Mouse (Mus musculus) skeletal muscle tissue, adult 2 months (tissue): ENCODE measurements around the gene Zfp346.
"Not testable (repeated sequence)": the region's sequence is repeated elsewhere in the genome, so short reads cannot be mapped to it uniquely, and the experiment has no call there.

Experiments used
- DNase-seq: peaks from one replicate; pipeline ENCODE4 v3.0.0-alpha.2; 2012; ENCODE audit warnings: low read depth, low spot score

Gene Zfp346

DNA sequence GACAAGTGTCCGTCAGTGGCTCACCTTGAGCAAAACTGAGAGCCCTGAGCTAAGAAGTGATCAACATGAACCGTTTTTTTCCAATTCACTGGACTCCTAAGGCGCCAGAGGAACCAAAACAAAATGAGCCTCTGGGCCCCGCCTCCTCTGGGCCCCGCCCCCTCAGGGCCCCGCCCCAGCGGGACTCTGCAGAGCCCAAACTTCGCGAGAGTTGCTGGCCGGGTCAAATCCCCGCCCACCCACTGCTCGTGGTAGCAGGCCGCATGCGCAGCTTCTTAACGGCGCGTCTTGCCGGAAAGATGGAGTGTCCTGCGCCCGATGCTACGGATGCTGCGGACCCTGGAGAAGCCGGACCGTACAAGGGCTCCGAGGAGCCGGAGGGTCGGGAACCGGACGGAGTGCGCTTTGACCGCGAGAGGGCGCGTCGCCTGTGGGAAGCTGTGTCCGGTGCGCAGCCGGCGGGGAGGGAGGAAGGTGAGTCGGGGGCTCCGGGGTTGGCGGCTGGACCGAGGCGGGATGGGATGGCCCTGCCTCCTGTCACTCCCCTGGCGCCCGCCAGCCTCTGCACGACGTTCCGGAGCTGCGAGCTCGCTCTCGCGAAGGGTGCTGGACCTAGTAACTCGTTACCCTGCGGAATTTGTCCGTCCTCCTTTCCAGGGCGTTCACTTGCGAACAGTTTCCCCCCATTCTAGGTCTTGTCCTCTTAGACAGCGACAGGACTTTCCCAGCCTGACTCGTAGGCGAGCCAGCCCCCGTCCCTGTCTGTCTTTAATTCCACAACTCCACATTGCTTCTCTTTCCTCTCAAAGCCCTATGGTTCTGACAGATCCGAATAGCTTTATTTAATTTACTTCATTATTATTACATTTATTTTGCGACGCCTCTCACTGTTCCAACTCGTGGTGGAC lies at the start of gene Zfp346:
Zfp346 (plus strand) TSS at position 267 of the 908 bp plus-strand sequence.
- DNase-seq: peak; percentile 96

DNA sequence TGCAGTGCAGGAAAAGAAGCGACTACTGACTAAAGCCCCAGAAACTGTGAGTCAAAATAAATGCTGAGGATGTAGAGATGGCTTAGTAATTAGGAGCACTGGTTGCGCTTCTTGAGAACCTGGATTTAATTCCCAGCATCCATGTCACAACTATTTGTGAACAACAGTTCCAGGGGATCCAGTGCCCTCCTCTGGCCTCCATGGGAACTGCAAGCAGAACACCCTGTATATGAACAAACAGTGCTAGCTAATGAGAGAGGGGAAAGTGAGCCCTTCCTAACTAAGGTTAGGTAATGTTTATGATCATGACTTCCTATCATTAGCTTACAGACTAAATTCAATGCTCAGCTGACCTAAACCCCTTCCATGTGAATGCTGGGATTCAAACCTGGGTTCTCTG lies 47.1 kb upstream of the Zfp346 start:
- no peak for DNase-seq

DNA sequence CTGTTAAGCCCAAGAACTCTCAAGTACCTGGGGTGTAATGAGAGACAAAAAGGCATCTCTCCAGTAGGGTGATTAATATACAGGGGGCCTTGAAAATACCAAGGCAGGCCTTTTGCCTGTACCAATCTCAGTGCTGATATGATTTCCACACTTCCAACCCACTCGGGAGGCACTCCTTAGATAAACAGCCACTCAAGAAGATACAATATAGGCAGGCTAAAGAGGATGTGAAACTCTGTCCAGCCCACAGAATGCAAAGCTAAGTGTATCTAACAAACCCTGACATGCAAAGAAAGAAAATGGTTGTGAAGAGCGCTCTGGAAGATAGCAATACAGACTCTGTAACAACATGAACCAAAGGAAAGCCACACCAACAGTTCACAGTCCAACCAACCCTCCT lies 41.8 kb upstream of the Zfp346 start:
- DNase-seq: no peak

DNA sequence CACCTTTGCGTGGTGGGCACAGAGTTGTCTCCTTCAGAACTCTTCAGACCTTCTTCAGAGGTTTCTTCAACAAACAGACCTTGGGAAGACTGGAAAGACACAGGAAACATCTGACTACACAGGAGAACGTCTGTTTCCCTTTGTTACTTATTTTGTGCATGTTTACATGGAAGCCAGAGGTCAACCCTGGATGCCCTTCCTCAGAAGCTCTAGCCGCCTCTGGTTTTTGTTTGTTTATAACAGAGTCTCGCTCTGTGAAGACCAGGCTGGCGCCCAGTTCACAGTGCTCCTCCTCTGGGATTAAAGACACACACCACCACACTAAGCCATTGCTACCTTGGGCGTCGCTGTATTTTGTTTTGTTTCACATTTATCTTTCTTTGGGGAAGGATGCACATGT lies 35.4 kb upstream of the Zfp346 start:
- DNase-seq: no peak

DNA sequence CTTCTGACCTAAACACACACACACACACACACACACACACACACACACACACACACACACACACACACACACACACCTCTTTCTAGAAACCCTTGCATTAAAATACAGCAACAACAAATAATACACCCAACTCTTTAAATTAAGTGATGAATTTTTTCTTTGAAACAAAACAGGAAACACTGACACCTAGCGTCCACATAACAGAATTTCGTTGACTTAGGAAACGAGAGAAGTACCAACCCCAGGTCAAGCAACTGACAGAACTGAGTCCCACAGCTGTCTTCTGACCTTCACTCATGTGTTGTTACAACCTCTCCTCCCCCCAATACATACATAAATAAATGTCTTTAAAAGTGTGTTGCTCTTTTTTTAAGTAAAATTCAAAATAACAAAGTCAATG lies 33.8 kb upstream of the Zfp346 start:
- peak; percentile 1 for DNase-seq

DNA sequence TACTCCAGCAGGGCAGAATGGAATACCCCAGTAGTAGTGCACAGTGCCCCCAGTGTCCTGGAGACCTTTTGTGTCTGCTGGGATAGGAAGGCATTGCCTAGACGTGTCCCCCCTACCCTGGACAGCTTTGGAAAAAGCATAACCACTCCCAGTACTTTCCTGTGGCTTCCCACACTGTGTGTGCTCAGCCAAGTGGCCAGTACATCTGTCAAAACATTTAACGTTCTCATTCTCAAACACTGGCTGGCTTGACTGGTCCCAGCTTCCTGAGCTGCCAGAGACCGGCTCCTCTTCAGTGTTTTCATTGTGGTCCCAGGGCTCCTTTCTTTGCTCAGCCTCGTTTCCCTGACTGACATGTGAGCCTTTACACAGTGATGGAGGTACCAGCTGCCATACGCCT lies 29.5 kb upstream of the Zfp346 start:
- DNase-seq: no peak

DNA sequence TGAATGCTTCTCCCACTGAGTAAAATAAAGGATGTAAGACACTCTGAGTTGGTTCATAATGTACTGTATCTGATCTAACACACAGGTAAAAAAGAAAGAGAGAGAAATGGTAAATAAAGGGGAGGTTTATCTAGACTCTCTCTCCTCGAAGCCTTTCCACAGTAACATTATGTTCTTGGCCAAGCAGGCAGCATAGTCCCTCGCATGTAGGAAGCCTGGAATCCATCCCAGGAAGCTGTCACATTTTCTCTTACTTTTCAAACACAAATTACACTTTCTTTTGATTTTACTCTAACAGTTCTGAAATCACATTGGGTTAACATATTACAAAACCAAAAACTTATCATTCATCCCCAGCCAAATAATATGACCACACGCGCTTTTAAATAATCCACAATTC lies 12.5 kb upstream of the Zfp346 start:
- DNase-seq: no peak

DNA sequence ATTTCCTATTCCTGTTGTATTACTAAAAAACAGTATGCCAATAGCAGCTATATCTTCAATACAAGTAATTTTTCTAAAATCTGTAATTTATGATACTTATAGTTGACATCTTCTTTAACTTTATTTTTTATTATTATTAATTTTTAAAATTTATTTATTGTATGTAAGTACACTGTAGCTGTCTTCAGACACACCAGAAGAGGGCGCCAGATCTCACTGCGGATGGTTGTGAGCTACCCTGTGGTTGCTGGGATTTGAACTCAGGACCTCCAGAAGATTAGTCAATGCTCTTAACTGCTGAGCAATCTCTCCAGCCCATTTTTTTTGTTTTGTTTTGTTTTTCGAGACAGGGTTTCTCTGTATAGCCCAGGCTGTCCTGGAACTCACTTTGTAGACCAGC lies 7.3 kb upstream of the Zfp346 start:
- not testable (repeated sequence) for DNase-seq

DNA sequence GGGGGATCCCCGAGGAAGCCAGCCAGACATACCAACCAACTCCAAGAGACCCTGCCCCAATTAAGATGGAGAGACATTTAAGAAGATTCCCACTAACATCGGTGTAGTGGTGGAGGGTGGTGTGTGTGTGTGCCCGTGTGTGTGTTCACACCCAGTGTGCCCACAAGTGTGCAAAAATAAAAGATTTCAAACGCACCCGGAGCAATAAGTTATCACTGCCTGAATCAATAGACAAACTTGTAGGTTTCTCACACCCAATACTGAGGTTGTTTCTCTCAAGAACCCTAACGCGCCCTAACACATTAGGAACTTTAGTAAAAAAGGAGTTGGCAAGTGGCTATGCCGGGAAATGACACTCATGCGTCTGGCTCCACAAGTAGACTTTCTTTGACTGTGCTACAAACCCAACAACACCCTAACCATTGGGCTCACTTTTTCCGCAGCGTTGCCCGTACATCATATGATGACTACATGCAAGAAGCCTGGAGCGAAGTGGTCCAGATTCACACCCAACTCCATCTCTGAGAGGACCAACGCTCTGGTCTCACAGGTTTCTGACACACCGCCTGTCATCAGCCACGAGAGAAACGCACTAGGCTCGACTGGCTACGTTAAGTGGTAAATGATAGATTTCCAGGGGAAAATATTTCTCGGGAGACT lies 5.9 kb upstream of the Zfp346 start:
- DNase-seq: no peak

DNA sequence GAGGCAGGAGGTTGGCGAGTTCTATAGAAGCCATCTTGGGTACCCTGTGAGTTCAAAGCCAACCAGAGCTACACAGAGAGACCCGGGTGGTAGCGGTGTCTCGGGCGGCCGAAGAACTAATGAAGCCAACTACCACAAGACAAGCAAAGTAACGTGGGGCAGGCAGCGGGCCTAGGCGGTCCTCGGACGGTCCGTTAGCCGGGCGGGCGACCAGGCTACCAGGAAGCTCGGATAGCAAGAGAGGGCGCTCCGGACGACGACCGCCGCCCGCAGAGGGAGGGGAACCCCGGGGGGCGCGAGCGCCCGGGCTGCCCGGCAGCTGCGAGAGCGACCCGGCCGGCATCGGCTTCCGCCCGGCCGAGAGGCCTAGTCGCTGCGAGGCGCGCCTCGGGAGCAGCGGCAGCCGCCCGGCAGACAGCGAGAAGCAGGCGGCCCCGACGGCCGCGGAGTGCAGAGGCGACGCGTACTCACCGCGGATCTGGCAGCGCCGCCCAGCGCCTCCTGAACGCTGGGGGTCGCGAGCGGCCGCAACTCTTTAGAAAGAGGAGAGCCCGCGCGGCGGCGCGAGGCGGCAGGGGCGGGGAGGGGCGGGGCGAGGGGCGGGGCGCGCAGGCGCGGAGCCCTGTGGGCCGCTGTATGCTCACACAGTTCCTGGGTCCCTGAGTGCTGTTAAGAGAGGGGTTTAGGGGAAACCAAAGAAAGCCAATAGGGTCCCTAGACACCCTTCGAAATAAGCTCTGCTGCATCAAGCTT lies 5.2 kb upstream of the Zfp346 start, which contains the start of gene Uimc1:
Uimc1 (minus strand) TSS at position 575 of the 753 bp plus-strand sequence.
- peak; percentile 71 for DNase-seq

DNA sequence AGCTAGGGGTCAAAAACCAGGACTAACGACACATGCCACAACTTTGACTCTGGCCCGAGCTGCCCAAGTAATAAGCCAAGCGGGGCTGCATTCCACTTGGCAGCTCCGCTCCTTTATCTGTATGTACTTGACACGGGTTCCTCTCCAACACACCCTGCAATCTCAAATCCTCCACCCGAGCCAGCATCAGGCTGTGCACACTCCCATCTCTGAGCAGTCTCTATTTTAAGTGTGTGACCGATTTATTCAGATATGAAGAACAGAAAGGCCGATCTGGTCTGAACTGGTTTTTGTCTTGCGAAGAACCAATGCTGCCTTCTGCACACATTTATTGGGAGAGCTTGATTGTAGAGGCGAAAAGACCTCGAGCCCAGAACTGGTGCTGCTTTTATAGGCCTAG lies 3.5 kb upstream of the Zfp346 start:
- no peak for DNase-seq

DNA sequence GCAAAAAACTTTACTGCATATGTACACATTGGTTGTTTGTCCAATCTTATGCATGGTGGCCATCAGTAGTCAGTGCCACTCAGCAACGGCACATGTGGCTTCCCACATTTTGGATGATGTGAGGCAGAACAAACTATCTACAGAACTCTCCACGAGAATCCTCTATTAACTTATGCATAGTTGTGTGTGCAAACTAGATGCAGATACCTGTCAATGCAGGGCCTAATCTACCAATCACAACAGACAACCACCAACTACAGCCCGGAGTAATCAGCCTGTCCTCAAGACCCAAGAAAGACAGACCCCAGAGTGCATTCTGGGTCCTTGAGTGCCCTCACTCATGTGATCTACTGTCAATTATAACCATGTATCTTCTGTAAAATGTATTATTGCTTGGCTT lies 2.7 kb upstream of the Zfp346 start:
- no peak for DNase-seq

DNA sequence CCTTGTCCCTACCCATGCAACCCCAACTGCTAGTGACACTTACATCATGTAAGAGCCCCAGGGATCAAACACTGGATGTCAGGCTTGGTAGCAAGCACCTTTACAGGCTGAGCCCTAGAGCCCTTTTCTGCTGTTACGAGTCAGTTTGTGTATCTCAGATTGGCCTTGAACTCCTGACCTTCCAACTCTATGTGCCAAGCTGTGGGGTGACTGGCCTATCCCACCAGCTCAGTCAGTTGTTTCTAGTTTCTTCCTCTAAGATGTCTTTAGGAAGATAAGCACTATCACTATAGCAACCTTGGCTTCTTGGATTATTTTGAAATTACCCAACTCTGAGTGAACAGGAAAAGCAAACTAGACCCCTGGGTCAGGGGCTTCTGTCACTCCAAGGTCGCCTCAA lies 1.8 kb upstream of the Zfp346 start:
- DNase-seq: no peak

DNA sequence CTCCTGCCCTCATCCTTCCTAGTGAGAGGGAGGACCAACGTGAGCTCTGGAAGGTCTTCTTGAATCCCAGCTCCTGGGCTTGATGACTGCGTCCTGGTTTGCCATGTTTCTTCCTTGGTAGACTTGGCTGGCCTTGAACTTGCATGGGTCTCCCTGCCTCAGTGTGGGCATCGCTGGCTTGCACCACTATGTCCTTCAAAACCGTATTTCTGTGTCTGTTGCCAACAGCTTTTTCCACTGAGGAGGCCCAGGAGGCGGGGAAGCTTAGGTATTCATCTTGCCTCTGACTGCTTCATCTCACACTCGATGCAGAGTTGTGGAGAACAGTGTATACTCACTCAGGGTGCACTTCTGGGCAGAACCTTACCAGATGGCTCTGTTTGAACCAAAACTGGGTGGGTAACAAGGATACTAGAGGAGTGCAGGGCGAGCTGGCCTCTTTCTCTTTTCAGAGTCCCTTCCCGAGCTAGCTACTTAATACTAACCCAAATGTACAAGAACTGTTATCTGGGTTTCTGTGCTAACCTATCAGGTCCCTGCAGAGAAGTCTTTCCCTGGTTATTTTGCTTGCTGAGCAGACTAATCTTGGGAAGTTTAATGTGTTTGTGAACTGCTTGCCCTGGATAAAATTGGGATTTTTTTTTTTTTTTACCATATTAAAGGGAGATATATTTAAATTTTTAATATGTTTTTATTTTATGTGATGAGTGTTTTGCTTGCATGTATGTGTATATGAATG lies 1.0 kb downstream of the Zfp346 start:
- no peak for DNase-seq

DNA sequence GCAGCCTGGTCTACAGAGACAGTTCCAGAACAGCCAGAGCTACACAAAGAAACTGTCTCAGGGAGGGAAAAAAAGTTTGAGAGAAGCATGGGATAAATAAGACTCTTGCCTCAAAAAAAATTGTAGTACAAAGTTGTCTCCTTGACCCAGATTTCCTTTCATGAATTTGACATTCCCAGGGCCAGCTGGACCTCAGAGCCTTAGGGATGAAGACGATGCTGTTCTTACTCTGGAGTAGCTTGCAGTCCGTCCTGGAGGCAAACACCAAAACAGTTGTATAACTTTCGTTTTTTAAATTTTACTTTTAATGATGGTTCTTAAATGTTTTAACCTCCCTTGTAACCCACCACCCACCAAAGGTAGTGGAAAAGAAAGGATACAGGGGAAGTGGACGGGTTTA lies 2.0 kb downstream of the Zfp346 start:
- no peak for DNase-seq

DNA sequence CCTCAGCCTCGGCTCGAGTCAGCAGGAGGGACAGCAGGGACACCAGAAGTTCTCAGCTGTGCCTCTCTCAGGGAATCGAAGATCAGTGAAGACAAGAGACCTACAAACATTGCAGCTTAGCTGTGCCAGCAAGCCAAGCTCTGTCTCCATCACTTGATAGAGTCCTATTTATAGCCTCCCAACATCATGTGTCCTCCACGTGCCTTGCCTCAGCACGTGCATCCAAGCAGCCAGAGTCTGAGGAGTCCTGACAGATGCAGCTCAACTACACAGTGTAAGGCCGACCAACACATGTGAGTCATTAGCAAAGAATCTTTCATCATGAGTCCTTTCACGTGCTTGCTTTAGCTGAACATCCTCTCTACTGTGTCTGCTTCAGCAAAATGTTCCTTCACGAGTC lies 2.6 kb downstream of the Zfp346 start:
- DNase-seq: peak; percentile 43

DNA sequence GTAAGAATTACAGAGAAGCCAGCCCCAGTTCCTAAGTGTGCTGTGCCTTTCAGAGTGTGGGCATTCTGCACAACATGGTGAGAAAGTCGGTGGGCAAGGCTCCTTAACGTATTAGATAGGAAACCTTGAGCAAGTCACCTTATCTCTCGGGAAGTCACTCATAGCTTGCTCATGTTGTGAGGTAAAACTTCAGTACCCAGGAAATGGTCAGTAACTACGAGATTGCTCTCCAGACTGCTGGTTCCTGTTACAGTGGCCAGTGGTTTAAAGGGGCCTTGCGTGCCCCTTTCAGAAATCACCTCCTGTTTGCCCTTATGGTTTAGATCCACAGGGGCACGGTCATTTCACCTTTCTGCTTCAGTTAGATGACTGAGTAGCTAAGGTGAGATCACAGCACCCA lies 9.3 kb downstream of the Zfp346 start:
- no peak for DNase-seq

DNA sequence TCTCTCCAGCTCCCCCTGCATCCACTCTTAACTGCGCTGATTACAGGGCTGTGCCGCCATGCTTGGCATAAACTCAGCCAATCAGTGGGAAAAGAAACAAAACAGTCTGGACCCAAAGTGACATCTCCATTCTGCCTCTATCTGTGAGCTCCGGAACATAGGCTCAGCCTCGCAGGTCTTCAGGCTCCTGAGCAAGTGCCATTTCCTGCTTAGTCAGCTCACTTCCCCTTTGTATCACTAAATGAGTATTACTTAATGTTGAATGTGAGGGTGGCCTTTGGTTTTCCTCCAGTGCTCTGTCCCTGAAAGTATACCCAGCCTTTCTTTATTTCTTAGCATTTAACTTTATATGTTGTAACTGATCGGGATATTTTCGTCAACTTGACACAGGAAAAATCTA lies 19.8 kb downstream of the Zfp346 start:
- DNase-seq: no peak

DNA sequence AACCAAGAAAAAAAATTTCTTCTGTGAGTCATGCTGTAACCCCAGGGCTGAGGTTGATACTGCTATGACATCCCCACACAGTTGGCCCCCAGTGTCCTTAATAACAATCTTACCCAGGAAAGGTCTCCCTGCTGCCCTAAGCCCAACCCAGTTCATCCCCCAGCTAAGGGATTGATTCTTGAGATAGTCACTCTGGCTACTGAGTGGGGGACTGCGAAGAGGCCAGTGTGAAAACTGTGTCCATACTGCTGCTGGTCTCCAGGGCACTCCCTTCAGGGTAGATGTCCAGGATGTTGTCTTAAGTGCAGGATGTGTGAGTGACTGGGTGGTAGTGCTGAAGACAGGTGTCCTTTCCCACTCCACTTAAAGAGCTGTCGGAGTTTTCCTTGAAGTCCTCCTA lies 28.3 kb downstream of the Zfp346 start, which contains the start of gene Gm17617:
Gm17617 (minus strand) TSS at position 101 of the 400 bp plus-strand sequence.
- DNase-seq: no peak

DNA sequence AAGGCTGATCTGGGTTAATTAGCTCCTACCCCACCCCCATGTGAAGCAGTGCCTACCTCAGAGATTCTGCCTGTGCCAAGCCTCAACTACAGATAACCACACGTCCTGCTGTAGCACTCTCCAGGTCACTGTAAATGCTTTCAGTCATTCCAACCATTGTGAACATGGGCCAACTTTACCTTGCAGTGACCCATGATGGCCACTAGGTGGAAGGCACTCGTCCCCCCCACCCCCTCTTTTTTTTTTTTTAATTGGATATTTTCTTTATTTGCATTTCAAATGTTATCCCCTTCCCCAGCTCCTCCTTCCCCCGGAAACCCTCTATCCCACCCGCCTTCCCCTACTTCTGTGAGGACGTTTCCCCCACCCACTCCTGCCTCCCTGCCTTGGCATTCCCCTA lies 30.3 kb downstream of the Zfp346 start:
- DNase-seq: no peak

DNA sequence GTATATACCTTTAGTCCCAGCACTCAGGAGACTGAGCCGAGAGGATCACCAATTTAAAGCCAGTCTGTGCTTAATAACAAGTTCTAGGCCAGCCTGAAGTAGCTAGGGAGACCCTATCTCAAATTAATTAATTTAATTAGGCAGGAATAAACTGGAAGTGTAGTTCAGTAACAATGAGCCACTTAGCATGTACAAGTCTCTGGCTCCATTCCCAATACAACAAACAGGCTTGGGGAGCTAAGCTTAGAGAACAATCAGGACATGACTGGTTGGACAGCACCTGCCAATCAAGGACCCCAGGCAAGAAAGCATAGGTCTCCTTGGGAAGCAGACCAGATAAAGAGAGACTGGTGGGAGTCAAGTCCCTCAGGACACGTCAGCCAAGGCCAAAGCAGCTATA lies 35.2 kb downstream of the Zfp346 start:
- DNase-seq: no peak
